Mouse (Mus musculus): ENCODE results near the gene Cep295. TPM values are rescaled to one million over a fixed set of nuclear protein-coding genes. Genes with fewer than 3 reads are reported as not detected.
"Not testable (repeated sequence)": the region's sequence is repeated elsewhere in the genome, so short reads cannot be mapped to it uniquely, and the experiment has no call there.

Cep295 gene
- polyA plus RNA-seq, 1 experiment = 0.53 TPM

DNA sequence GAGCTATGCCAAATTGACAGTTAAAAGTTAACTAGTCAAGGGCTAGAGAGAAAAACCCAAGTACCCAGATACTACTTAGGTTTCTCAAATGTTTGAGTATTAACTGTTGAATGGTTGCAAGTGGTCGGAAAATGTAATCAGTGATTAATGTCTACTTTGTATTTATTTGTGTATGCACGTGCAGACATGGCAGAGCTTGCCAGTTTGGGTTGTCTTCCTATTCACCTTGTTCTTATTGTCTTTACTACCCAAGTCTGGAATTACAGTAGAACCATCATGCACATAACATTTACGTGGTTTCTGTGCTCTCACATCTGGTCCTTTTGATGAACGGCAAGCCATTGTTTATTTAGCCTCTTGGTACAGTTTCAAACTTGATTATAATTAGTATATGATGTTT lies 48.2 kb downstream of the Cep295 start:
- TF ChIP-seq GATA1 (IDR thresholded peaks at IDR 0.05; ENCODE audit: low read length) (no peak), TAL1 (IDR thresholded peaks at IDR 0.05; ENCODE audit: low read length) (no peak)
- H3K36me3 ChIP-seq (ENCODE audit: control insufficient read depth) = peaks cover 73% of the 10 kb centered on the region
- H3K27me3 ChIP-seq (ENCODE audit: control insufficient read depth) = no peaks in the 10 kb centered on the region
- no peak overlapping the region for H3K4me3 ChIP-seq (replicated peaks)
- H3K9me3 ChIP-seq (ENCODE audit: control insufficient read depth, low read length) = no peaks in the 10 kb centered on the region
- H3K4me1 ChIP-seq (ENCODE audit: control insufficient read depth) = peaks cover 47% of the 10 kb centered on the region

DNA sequence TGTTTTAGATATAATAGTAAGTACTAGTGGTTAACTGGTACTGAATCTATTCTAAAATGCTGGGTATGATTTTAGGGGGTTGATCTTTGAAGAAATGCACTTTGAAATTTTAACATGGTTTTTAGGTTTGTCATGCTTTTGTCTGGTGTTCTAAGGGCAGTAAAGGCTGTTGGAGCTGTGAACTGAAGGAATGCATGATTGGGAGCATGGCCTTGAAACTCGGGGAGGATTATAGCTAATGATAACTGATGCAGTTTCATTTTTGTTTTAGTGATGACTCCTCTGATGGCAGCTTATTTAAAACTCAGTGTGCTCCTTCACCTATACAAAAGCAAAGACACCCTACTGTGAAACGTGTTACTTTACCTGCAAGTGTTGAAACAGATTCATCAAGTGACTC lies 49.3 kb downstream of the Cep295 start:
- no peak for TF ChIP-seq TAL1 (IDR thresholded peaks at IDR 0.05; ENCODE audit: low read length)
- no peak for TF ChIP-seq GATA1 (IDR thresholded peaks at IDR 0.05; ENCODE audit: low read length)
- H3K27me3 ChIP-seq (ENCODE audit: control insufficient read depth) = no peaks in the 10 kb centered on the region
- no peaks in the 10 kb centered on the region for H3K9me3 ChIP-seq (ENCODE audit: control insufficient read depth, low read length)
- H3K4me3 ChIP-seq (replicated peaks) = no peak overlapping the region
- H3K4me1 ChIP-seq (ENCODE audit: control insufficient read depth) = peaks cover 47% of the 10 kb centered on the region
- H3K36me3 ChIP-seq (ENCODE audit: control insufficient read depth) = peaks cover 61% of the 10 kb centered on the region

DNA sequence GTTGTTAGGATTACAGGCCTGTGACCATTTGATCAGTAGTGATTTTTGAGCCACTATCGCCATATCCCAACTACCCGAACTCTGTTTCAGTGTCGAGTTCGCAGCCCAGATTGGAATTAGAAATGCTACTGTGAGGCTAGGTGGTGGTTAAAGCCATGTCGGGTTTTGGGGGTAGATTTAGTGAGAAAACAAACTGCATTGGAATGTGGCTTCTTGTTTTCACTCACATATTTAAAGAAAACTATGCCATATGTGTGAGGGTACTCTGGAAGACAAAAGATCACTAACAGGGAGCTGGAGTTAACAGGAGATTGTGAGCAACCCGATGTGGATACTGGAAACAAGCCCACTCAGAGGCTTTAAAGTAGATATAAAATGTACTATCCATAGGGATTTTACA lies 50.3 kb downstream of the Cep295 start:
- H3K4me3 ChIP-seq (replicated peaks) = peak overlapping the region; percentile 93
- H3K36me3 ChIP-seq (ENCODE audit: control insufficient read depth) = peaks cover 51% of the 10 kb centered on the region
- no peaks in the 10 kb centered on the region for H3K9me3 ChIP-seq (ENCODE audit: control insufficient read depth, low read length)
- H3K4me1 ChIP-seq (ENCODE audit: control insufficient read depth) = peaks cover 46% of the 10 kb centered on the region
- no peak for TF ChIP-seq TAL1 (IDR thresholded peaks at IDR 0.05; ENCODE audit: low read length)
- no peak for TF ChIP-seq GATA1 (IDR thresholded peaks at IDR 0.05; ENCODE audit: low read length)
- H3K27me3 ChIP-seq (ENCODE audit: control insufficient read depth) = no peaks in the 10 kb centered on the region

DNA sequence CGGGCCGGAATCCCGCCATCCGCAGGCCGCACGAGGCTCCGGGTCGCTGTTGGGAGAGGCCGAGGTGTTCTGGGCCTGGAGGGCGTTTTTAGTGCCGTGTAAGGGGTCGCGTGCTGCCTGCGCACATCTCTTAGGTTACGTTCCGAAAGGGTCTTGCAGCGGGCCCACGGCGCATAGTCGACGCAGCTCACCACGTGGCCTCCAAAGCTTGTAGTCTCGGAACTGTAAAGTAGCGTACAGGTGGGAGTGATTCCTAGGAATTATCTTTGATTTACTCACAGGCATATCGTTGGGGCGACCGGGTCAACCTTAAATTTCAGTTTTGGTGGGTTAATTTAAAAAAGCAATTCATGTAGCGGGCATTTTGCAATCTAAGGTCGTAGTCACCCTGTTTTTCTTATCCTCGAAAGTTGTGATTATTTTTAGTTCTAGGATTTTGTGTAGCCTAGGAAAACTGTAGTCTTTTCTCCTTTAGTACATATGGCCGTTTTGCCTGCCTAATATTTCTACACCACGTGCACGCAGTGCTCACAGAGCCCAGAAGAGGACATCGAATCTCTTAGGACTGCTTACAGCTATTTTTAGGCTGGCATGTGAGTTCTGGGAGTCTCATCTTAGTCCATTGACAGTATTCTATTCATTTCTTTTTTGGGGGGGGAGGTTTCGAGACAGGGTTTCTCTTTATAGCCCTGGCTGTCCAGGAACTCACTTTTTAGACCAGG lies 51.0 kb downstream of the Cep295 start, which contains the start of gene 4931406C07Rik:
4931406C07Rik (minus strand) TSS at position 51 of the 722 bp plus-strand sequence.
- Histone ChIP-seq H3K4me1 (ENCODE audit: control insufficient read depth) (peaks cover 46% of the 10 kb centered on the region), H3K9me3 (ENCODE audit: control insufficient read depth, low read length) (no peaks in the 10 kb centered on the region), H3K36me3 (ENCODE audit: control insufficient read depth) (peaks cover 44% of the 10 kb centered on the region), H3K27me3 (ENCODE audit: control insufficient read depth) (no peaks in the 10 kb centered on the region), H3K4me3 (replicated peaks) (peak within 1 kb of the TSS; percentile 93)
- TF ChIP-seq GATA1 (IDR thresholded peaks at IDR 0.05; ENCODE audit: low read length) (no peak), TAL1 (IDR thresholded peaks at IDR 0.05; ENCODE audit: low read length) (no peak)

DNA sequence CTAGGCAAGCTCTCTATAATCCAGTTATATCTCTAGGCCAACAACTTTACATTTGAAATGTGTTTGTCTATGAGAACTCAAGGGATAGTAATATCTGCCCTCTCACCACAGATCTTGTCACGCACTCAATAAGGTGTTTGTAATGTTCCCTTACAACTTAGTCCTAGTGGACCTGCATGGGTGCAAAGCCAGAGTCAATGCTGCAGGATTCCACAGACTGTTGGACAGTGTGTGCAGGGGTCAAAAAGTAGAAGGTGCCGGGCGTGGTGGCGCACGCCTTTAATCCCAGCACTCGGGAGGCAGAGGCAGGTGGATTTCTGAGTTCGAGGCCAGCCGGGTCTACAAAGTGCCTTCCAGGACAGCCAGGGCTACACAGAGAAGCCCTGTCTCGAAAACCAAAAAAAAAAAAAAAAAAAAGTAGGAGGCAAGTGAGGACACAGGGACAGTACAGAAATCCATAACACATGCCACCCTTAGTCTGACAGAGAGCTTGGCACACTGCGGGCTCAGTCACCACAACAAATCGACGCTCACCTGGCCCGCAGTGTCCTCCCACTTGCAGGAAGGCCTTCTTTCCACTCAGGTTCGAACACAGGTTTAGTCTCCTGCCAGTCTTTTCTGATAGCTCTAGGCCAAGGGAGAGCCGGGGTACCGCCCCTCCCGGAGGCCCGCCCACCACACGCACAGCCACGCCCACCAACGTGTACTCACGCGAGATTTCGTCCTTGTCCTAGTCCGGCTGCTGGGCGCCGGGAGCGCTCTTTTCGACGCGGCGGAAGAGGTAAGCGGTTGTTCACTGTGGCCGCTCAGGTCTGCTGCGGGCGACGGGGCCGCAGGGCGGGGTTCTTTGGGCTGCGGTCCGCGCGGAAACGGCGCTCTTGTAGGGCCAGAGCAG lies 51.8 kb downstream of the Cep295 start, which contains the start of gene Taf1d:
Taf1d (plus strand) TSS at position 712 of the 895 bp plus-strand sequence.
- no peak for TF ChIP-seq TAL1 (IDR thresholded peaks at IDR 0.05; ENCODE audit: low read length)
- TF ChIP-seq GATA1 (IDR thresholded peaks at IDR 0.05; ENCODE audit: low read length) = no peak
- Histone ChIP-seq H3K27me3 (ENCODE audit: control insufficient read depth) (no peaks in the 10 kb centered on the region), H3K4me1 (ENCODE audit: control insufficient read depth) (peaks cover 46% of the 10 kb centered on the region), H3K36me3 (ENCODE audit: control insufficient read depth) (peaks cover 38% of the 10 kb centered on the region), H3K9me3 (ENCODE audit: control insufficient read depth, low read length) (no peaks in the 10 kb centered on the region), H3K4me3 (replicated peaks) (peak within 1 kb of the TSS; percentile 93)

DNA sequence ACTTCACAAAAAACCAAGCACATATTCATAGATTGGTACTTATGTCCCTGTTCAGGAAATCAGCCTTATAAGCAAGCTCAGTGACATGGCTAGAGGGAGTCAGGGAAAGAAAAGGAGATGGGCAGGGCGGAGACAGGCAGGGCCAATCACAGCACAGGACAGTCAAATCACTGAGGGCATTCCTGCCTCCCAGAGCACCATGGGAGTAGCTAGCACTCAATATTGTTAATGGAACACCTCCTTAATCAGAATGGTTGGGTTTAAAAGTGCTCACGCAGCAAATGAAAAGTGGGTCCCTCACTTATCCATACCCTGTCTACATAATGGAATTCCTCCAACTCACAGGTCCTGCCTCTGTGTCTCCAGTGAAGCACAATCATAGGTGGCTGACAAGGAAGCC lies 54.7 kb downstream of the Cep295 start:
- Histone ChIP-seq H3K27me3 (ENCODE audit: control insufficient read depth) (no peaks in the 10 kb centered on the region), H3K9me3 (ENCODE audit: control insufficient read depth, low read length) (no peaks in the 10 kb centered on the region), H3K4me3 (replicated peaks) (no peak overlapping the region), H3K36me3 (ENCODE audit: control insufficient read depth) (peaks cover 9% of the 10 kb centered on the region), H3K4me1 (ENCODE audit: control insufficient read depth) (peaks cover 32% of the 10 kb centered on the region)
- TF ChIP-seq TAL1 (IDR thresholded peaks at IDR 0.05; ENCODE audit: low read length) = no peak

DNA sequence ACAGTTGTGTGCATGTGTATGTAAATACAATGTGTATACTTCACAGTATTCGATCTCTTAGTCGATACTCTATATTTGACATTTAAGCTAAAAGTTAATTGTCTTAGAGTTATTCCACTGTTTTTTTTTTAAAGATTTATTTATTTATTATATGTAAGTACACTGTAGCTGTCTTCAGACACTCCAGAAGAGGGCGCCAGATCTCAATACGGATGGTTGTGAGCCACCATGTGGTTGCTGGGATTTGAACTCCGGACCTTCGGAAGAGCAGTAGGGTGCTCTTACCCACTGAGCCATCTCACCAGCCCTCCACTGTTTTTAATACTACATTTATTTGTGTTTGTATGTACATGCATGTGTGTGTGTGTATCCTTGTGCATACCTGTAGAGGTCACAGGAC lies 55.6 kb downstream of the Cep295 start:
- H3K36me3 ChIP-seq (ENCODE audit: control insufficient read depth); H3K9me3 ChIP-seq (ENCODE audit: control insufficient read depth, low read length); H3K4me3 ChIP-seq (replicated peaks); H3K27me3 ChIP-seq (ENCODE audit: control insufficient read depth): not testable (repeated sequence)
- peaks cover 24% of the 10 kb centered on the region for H3K4me1 ChIP-seq (ENCODE audit: control insufficient read depth)

DNA sequence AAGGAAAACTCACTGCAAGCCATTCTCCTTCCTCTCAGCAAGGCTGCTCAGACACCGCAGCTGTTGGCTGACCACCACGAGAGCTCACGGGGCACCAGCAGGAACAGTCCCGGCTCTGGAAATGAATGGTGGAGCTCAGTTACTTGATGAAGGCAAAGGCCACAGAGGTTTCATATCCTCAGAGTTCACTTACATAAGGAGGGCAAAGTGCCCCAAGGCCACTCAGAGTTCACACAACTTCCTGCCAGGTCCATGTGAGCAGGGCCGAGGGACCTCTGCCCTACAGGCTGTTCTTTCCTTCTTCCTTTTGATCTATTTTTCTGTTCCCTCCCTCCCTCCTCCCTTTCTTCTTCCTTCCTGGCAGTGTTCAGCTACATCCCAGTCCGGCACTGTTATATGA lies 56.2 kb downstream of the Cep295 start:
- Histone ChIP-seq H3K4me1 (ENCODE audit: control insufficient read depth) (peaks cover 18% of the 10 kb centered on the region), H3K27me3 (ENCODE audit: control insufficient read depth) (no peaks in the 10 kb centered on the region), H3K4me3 (replicated peaks) (no peak overlapping the region), H3K9me3 (ENCODE audit: control insufficient read depth, low read length) (no peaks in the 10 kb centered on the region), H3K36me3 (ENCODE audit: control insufficient read depth) (no peaks in the 10 kb centered on the region)
- no peak for TF ChIP-seq TAL1 (IDR thresholded peaks at IDR 0.05; ENCODE audit: low read length)
- no peak for TF ChIP-seq GATA1 (IDR thresholded peaks at IDR 0.05; ENCODE audit: low read length)

DNA sequence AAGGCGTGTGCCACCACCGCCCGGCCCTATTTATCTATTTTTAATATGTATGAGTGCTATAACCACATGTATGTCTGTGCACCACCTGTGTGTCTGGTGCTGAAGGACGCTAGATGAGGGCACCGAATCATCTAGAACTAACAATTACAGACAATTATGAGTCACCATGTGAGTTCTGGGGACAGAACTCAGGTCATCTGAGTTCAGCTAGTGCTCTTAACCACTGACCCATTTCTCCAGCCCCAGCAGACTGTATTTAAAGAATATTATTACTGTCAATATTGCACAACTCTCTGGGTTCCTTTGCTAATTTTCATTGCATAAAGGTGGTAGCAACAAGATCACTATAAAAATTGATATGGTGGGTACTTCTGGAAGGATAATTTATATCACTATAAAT lies 57.5 kb downstream of the Cep295 start:
- Histone ChIP-seq H3K27me3 (ENCODE audit: control insufficient read depth) (no peaks in the 10 kb centered on the region), H3K4me1 (ENCODE audit: control insufficient read depth) (peaks cover 5% of the 10 kb centered on the region), H3K36me3 (ENCODE audit: control insufficient read depth) (no peaks in the 10 kb centered on the region), H3K4me3 (replicated peaks) (no peak overlapping the region), H3K9me3 (ENCODE audit: control insufficient read depth, low read length) (no peaks in the 10 kb centered on the region)
- TF ChIP-seq TAL1 (IDR thresholded peaks at IDR 0.05; ENCODE audit: low read length) = no peak
- no peak for TF ChIP-seq GATA1 (IDR thresholded peaks at IDR 0.05; ENCODE audit: low read length)

All from erythroblast, embryonic 14.5 days (primary cell).